Mouse (Mus musculus): ENCODE measurements at regions not wholly inside any gene's neighbourhood (a gene's known extent, or its start where the extent isn't known, plus 50 kb on each side); places are given as distances from the start of the nearest gene placed in this dataset.
"Not testable (repeated sequence)": the region's sequence is repeated elsewhere in the genome, so short reads cannot be mapped to it uniquely, and the experiment has no call there.

DNA sequence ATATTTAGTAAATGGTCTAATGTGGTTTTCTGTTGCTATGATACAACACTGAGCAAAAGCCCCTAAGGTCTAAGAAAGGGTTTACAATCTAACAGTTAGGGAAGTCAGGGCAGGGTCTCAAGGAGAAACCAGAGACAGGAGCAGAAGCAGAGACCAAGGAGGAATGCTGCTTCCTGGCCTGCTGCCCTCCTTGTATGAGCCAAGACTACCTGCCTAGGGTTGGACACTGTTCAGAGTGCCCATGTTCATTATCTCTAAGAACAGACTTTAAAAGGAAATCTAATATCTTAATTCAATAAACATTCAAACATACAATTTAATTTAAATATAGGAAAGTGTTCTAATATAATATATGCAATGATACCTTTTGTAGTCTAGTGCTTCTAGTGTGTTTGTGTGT is 63.0 kb upstream of the Tmem106b start:
- no peak overlapping the region for H3K27ac ChIP-seq
- no peaks in the 10 kb centered on the region for H3K36me3 ChIP-seq
- H3K4me3 ChIP-seq: no peak overlapping the region
- H3K27me3 ChIP-seq: no peaks in the 10 kb centered on the region
- no peak for ATAC-seq (ENCODE audit: low FRiP score, low read depth)
- H3K4me1 ChIP-seq: no peaks in the 10 kb centered on the region
- no peak overlapping the region for H3K9ac ChIP-seq
- H3K4me2 ChIP-seq (replicated peaks): no peak overlapping the region
- no peaks in the 10 kb centered on the region for H3K9me3 ChIP-seq

DNA sequence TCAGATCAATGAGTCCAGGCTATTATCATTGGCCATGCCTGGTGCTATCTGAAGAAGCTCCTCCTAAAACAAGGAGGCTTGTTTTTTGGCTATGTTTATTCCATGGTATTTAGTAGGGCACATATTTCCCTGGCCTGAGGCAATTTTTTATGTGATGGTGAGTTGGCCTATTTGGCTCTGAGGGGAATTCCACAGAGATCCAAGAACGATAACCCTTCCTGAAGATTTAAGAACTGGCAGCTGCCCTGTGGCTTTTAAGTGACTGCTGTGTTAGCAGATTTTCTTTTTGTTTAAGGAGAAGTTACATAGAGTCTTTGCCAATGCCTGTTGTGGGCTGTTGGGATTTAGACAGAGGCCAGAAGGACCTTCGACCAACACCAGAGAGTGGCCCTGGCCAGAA is 74.9 kb upstream of the Tmem106b start:
- no peaks in the 10 kb centered on the region for H3K4me1 ChIP-seq
- no peaks in the 10 kb centered on the region for H3K27me3 ChIP-seq
- H3K4me3 ChIP-seq: no peak overlapping the region
- no peak overlapping the region for H3K4me2 ChIP-seq (replicated peaks)
- 83% methylated on average over 2 of the region's 2 CpGs for WGBS
- no peak overlapping the region for H3K9ac ChIP-seq
- no peak overlapping the region for H3K27ac ChIP-seq
- no peak for ATAC-seq (ENCODE audit: low FRiP score, low read depth)
- H3K36me3 ChIP-seq: no peaks in the 10 kb centered on the region
- H3K9me3 ChIP-seq: no peaks in the 10 kb centered on the region

DNA sequence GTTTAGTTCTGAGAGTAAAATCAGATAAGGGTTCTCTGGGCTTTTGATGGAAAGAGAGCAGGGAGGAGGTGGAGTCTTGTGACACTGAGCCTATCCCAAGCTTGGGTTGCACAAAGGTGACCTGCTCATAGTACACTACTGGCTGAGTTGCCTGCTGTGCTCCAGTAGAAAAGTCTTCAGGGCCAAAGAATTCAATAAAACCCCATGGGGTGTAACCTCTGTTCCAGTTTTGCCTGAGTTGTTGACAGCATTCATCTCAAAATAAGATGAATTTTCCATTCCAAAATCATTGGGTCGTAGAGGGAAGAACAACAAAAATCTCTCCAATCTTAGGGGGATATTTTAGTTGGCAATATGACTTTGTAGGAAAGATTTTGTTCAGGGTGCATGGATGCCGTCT is 75.8 kb upstream of the Tmem106b start:
- no peaks in the 10 kb centered on the region for H3K27me3 ChIP-seq
- H3K4me2 ChIP-seq (replicated peaks): no peak overlapping the region
- ATAC-seq (ENCODE audit: low FRiP score, low read depth): no peak
- no peak overlapping the region for H3K4me3 ChIP-seq
- no peaks in the 10 kb centered on the region for H3K4me1 ChIP-seq
- 69% methylated on average over 2 of the region's 2 CpGs for WGBS
- no peak overlapping the region for H3K27ac ChIP-seq
- no peaks in the 10 kb centered on the region for H3K9me3 ChIP-seq
- H3K36me3 ChIP-seq: no peaks in the 10 kb centered on the region
- H3K9ac ChIP-seq: no peak overlapping the region

DNA sequence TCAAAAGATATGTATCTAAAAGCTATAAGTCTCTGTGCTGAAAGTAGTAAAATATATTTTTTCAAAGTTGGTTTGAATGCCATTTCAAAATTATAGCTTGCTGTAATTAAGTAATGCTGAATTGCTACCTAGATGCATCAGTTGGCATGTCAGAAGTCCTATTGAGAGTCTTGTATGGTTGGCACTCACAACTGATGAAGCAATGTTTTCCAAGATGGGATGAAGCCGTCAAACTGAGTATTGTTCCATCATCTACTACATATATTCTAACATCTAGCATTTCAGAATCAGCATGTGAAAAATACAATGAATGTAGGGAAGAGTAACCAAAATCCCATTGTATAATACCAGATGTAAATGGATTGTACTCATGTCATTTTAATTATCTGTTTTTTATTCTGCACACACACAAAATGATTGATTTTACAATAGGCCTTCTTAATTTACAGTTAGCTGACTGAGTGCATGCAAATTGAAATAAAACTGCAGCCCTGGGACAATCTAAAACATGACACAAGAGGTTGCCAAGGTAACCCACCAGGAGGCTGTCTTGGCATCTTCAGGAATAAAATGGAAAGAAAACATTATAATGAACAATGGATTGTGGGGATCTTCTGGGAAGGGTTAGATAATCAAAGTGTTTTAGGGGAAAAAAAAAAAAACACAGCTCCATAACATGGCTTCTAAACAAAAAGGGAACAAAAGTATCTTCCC is 92.2 kb upstream of the Tmem106b start:
- H3K4me2 ChIP-seq (replicated peaks): no peak overlapping the region
- H3K4me1 ChIP-seq: no peaks in the 10 kb centered on the region
- H3K27ac ChIP-seq: no peak overlapping the region
- no peaks in the 10 kb centered on the region for H3K36me3 ChIP-seq
- H3K9ac ChIP-seq: no peak overlapping the region
- 96% methylated on average over 1 of the region's 1 CpGs for WGBS
- no peaks in the 10 kb centered on the region for H3K27me3 ChIP-seq
- H3K4me3 ChIP-seq: no peak overlapping the region
- ATAC-seq (ENCODE audit: low FRiP score, low read depth): no peak
- no peaks in the 10 kb centered on the region for H3K9me3 ChIP-seq

DNA sequence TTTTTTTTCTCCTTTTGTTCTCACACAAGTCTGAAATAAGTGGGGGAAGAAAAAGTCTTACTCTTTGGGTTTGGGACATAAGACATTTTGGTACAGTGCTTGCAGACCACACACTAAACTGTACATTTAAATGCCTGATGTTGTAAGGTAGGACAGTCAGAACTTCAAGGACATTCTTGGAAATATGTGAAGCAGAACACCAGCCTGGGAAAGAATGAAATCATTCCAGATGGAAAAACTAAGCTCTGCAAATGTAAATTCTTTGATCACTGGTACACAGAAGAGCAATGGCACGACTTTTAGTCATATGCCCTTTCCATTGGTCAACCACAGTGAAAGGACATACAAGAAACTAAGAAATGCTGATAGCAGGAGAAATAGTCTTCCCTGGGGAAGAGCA is 98.0 kb upstream of the Tmem106b start:
- H3K4me3 ChIP-seq: no peak overlapping the region
- no peak overlapping the region for H3K4me2 ChIP-seq (replicated peaks)
- H3K27ac ChIP-seq: no peak overlapping the region
- no peak for ATAC-seq (ENCODE audit: low FRiP score, low read depth)
- WGBS: 60% methylated on average over 1 of the region's 1 CpGs
- no peaks in the 10 kb centered on the region for H3K27me3 ChIP-seq
- no peaks in the 10 kb centered on the region for H3K9me3 ChIP-seq
- H3K36me3 ChIP-seq: no peaks in the 10 kb centered on the region
- no peak overlapping the region for H3K9ac ChIP-seq
- H3K4me1 ChIP-seq: no peaks in the 10 kb centered on the region

DNA sequence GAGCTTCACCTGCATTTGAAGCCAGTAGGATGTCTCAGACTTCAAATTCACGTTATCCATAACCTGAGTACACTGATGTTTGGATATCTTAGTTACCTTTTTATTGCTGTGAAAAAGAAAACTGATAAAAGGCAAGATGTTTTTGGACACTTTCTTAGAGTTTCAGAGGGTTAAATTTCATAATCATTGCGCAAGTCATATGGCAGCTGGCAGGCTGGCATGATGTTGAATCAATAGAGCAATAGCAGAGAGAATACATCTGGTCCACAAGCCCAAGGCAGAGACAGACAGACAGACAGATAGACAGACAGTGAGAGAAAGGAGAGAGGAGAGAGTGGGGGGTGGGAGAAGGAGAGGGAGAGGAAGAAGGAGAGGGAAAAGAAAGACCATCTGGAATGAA is 102.3 kb upstream of the Tmem106b start:
- WGBS: 82% methylated on average over 2 of the region's 2 CpGs
- Histone ChIP-seq H3K4me2 (replicated peaks) (no peak overlapping the region), H3K27ac (no peak overlapping the region), H3K36me3 (no peaks in the 10 kb centered on the region), H3K4me1 (no peaks in the 10 kb centered on the region), H3K4me3 (no peak overlapping the region), H3K9ac (no peak overlapping the region), H3K9me3 (no peaks in the 10 kb centered on the region), H3K27me3 (no peaks in the 10 kb centered on the region)
- ATAC-seq (ENCODE audit: low FRiP score, low read depth): no peak

DNA sequence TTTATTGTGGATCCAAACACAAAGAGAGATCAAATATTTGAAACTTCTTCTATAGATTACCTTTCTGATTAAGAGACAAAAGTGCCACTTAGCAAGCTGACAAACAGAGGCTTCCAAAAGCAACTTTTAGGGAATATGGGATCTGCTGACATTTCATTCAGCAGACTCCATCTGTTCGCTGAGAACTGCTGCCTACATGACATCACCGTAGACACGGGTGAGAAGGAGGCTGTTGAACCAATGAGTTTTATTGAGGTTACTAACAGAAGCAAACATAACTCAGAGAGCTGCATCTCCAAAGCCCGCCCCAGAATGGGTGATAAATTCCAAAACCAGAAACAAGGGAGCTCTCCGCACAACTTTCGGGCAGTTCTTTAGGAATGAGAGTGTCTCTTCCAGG is 111.8 kb upstream of the Tmem106b start:
- Histone ChIP-seq H3K27me3 (no peaks in the 10 kb centered on the region), H3K27ac (no peak overlapping the region), H3K9ac (no peak overlapping the region), H3K4me1 (no peaks in the 10 kb centered on the region), H3K36me3 (no peaks in the 10 kb centered on the region), H3K4me3 (no peak overlapping the region), H3K9me3 (no peaks in the 10 kb centered on the region), H3K4me2 (replicated peaks) (no peak overlapping the region)
- 79% methylated on average over 6 of the region's 6 CpGs for WGBS
- ATAC-seq (ENCODE audit: low FRiP score, low read depth): no peak

DNA sequence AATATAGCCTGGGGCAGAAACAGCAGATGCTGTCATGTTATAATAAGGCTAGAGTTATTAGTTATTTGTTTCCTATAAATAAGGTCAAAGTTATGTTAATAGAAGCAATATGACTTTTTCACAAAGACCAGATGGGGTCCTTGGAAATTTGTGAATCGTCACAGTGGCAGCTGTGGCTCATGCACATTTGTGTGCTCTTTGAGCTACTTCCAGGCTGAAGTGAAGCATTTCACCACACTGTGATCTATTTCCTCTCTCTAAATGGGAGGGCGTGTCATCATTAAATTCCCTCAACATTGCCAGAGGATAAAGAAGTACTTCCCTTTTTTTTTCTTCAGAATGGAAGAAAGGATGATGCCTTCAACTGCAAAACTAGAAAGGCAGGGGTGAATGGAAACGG is 157.9 kb upstream of the Tmem106b start:
- H3K9ac ChIP-seq: no peak overlapping the region
- no peak for ATAC-seq (ENCODE audit: low FRiP score, low read depth)
- H3K4me3 ChIP-seq: no peak overlapping the region
- H3K27me3 ChIP-seq: no peaks in the 10 kb centered on the region
- no peak overlapping the region for H3K27ac ChIP-seq
- H3K9me3 ChIP-seq: no peaks in the 10 kb centered on the region
- H3K4me2 ChIP-seq (replicated peaks): no peak overlapping the region
- H3K36me3 ChIP-seq: no peaks in the 10 kb centered on the region
- WGBS: 58% methylated on average over 3 of the region's 3 CpGs
- H3K4me1 ChIP-seq: no peaks in the 10 kb centered on the region

DNA sequence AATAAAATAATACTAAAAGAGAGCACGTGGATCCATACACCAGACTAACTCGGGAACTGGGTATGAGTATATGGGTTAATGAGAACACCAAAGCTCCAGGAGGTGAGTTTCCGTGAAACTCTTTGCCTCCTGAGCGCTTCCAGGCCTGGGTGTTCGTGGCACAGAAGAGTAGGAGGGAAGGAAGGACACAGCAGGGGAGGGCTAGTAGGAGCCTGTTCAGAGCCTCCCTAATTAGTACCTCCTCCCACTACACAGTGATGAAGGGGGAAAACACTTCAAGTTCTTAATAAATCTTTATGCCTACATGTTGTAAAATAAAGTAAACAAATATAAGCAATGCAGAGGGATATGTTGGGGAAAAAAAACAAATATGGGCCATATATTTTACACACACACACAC is 143.7 kb upstream of the Thsd7a start:
- H3K4me2 ChIP-seq (replicated peaks): no peak overlapping the region
- H3K4me1 ChIP-seq: no peaks in the 10 kb centered on the region
- H3K4me3 ChIP-seq: no peak overlapping the region
- H3K9ac ChIP-seq: no peak overlapping the region
- no peaks in the 10 kb centered on the region for H3K36me3 ChIP-seq
- H3K9me3 ChIP-seq: 0 out of 2 replicates have a peak, but pooled peaks cover 3% of the 10 kb centered on the region
- no peak overlapping the region for H3K27ac ChIP-seq
- ATAC-seq (ENCODE audit: low FRiP score, low read depth): no peak
- WGBS: 36% methylated on average over 5 of the region's 5 CpGs
- H3K27me3 ChIP-seq: no peaks in the 10 kb centered on the region

DNA sequence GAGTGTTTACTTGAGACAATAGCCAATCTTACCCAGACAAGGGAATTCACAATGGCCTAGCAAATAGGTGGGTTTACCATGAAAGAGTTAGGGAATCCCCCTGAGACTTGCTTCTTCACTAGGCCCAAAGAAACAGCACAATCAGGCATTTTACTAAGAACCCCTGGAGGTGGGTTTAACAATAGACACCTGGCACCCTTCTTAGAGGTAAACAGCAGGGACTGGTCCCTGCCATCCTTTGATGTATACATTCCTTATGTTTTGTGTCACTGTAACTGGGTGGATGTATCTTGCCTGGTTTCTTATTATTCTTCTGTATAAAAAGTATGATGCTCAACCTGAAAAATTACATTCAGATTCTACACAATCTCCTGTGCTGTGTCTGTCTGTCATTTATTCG is 127.7 kb upstream of the Thsd7a start:
- H3K9ac ChIP-seq; H3K36me3 ChIP-seq; H3K4me3 ChIP-seq; H3K4me2 ChIP-seq (replicated peaks); H3K4me1 ChIP-seq; H3K27me3 ChIP-seq; H3K27ac ChIP-seq; ATAC-seq (ENCODE audit: low FRiP score, low read depth); H3K9me3 ChIP-seq: not testable (repeated sequence)
- 76% methylated on average over 1 of the region's 1 CpGs for WGBS

DNA sequence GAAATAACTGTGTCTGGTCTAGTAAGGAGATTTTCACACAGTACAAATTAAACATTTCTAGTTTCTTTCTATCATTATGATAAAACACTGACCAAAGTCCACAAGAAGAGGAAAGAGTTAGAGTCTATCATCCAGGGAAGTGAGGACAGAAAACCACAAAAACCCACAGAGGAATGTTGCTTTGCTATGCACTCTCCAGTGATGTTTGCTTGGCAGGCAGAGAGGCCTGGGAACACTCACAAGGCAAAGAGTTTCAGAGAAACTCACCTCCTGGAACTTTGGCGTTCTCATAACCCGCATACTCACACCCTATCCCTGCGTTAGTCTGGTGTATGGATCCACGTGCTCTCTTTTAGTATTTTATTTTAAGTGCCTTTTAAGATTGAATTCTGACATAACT is 127.2 kb upstream of the Thsd7a start:
- H3K27me3 ChIP-seq: no peaks in the 10 kb centered on the region
- no peak overlapping the region for H3K4me2 ChIP-seq (replicated peaks)
- no peaks in the 10 kb centered on the region for H3K36me3 ChIP-seq
- no peak overlapping the region for H3K27ac ChIP-seq
- H3K4me1 ChIP-seq: no peaks in the 10 kb centered on the region
- H3K9ac ChIP-seq: no peak overlapping the region
- no peaks in the 10 kb centered on the region for H3K9me3 ChIP-seq
- ATAC-seq (ENCODE audit: low FRiP score, low read depth): no peak
- WGBS: 64% methylated on average over 4 of the region's 4 CpGs
- H3K4me3 ChIP-seq: no peak overlapping the region

DNA sequence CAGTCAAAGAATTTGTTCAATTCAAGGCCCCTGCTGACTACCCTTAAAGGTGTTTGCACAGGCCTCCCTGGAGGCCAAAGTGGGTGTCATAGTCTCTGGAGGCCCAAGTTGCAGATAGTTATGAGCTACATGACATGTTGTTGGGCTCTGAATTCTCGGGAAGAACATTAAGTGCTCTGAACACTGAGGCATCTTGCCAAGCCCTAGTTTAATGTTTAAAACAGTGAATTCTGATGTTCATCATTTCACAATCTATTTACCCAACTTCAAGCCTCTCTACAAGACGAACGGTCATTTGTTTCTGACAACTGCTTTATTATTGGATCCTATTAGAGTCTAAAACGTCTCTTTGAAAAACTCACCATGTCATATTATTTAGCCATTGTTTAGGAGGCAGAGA is 119.0 kb upstream of the Thsd7a start:
- no peaks in the 10 kb centered on the region for H3K4me1 ChIP-seq
- no peak overlapping the region for H3K4me3 ChIP-seq
- ATAC-seq (ENCODE audit: low FRiP score, low read depth): no peak
- no peak overlapping the region for H3K9ac ChIP-seq
- H3K9me3 ChIP-seq: no peaks in the 10 kb centered on the region
- no peak overlapping the region for H3K27ac ChIP-seq
- no peak overlapping the region for H3K4me2 ChIP-seq (replicated peaks)
- no peaks in the 10 kb centered on the region for H3K27me3 ChIP-seq
- 87% methylated on average over 4 of the region's 4 CpGs for WGBS
- no peaks in the 10 kb centered on the region for H3K36me3 ChIP-seq

DNA sequence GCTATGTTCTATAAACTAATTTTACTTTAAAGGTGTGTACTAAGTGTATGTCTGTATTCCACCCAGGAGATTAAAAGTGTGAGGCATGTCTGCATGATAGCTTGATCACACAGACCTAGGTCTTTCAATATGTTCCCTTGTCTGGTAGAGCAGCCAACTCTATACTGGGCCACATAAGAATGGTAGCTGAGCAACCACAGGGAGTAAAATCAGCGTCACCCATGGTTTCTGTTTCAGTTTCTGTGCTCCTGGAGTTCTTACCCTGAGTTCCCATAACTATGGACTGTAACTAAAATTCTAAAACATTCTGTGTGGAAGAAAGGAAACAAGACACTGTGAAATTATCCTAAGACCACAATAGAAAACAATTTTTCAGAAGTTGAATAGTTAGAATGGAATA is 102.8 kb upstream of the Thsd7a start:
- no peak overlapping the region for H3K4me3 ChIP-seq
- no peaks in the 10 kb centered on the region for H3K9me3 ChIP-seq
- H3K4me2 ChIP-seq (replicated peaks): no peak overlapping the region
- ATAC-seq (ENCODE audit: low FRiP score, low read depth): no peak
- H3K27ac ChIP-seq: no peak overlapping the region
- H3K27me3 ChIP-seq: no peaks in the 10 kb centered on the region
- H3K4me1 ChIP-seq: 0 out of 2 replicates have a peak, but pooled peaks cover 2% of the 10 kb centered on the region
- H3K36me3 ChIP-seq: no peaks in the 10 kb centered on the region
- 88% methylated on average over 1 of the region's 1 CpGs for WGBS
- no peak overlapping the region for H3K9ac ChIP-seq

All from limb, embryonic 13.5 days (tissue).